Mouse (Mus musculus): ENCODE results near the gene Slc37a1.

DNA sequence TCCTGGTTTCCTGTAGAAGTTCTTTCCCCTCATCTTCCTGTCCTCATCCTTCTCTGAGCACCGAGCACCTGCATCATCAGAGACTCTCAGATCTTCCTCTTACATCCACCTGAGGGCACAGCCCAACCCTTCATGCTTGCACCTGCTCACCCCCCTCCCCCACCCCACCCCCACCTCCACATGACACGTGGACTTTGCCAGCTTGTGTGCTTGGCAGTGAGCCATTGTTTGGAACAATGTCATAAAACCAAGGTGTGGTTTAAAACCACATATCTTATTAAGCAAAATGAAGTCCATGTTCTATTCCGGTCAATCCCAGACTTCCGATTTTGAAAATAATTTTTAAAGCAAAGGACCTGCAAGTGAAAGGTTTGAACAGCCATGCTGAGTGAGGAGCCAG lies 35.9 kb downstream of the Slc37a1 start:
- no peak for TF ChIP-seq POLR2AphosphoS2 (IDR thresholded peaks at IDR 0.05; ENCODE audit: low read length)
- no peak for TF ChIP-seq HCFC1 (IDR thresholded peaks at IDR 0.05; ENCODE audit: low read depth, low read length)
- no peak for TF ChIP-seq CTCF (IDR thresholded peaks at IDR 0.05 in 2 of 3, conservative IDR thresholded peaks at IDR 0.05 in 1 of 3; ENCODE audit: control insufficient read depth in 1 of 3, insufficient read depth in 1 of 3, low read depth in 2 of 3, low read length in 3 of 3, poor library complexity in 1 of 3, severe bottlenecking in 1 of 3)
- TF ChIP-seq E2F4 (IDR thresholded peaks at IDR 0.05; ENCODE audit: borderline replicate concordance, low read depth, low read length): no peak

All from MEL (cell line).